Mouse (Mus musculus) CH12.LX (cell line): Measurements from ENCODE around the gene Mettl2. TPM values are rescaled to one million over a fixed set of nuclear protein-coding genes. Genes with fewer than 3 reads are reported as not detected.

Source experiments
- DNase-seq: peaks from one replicate; pipeline ENCODE4 v3.0.0-alpha.2; 2013; ENCODE audit errors: extremely low read depth
- H3K27ac ChIP-seq: 2 replicates; pipeline ENCODE4 v1.5.1; 2012; ENCODE audit warnings: low read depth, mild to moderate bottlenecking, control low read depth, moderate library complexity; ENCODE audit not compliant: insufficient read depth
- H3K27me3 ChIP-seq: replicated peaks from 2 replicates; pipeline ENCODE3; 2012; ENCODE audit warnings: inconsistent platforms
- H3K36me3 ChIP-seq, 2 experiments: replicated peaks in 1 of 2; 2 replicates each; pipeline versions ENCODE3 to v1.6.1; 2012; ENCODE audit warnings: inconsistent platforms in 1 of 2, low read length in 1 of 2, mild to moderate bottlenecking in 1 of 2, mixed read lengths in 1 of 2, moderate library complexity in 1 of 2; ENCODE audit not compliant: control insufficient read depth in 1 of 2, insufficient read depth in 1 of 2
- H3K4me1 ChIP-seq, 2 experiments: 2 replicates each; pipeline ENCODE4 v1.6.1; 2012; ENCODE audit warnings: inconsistent platforms in 1 of 2, moderate library complexity in 1 of 2; ENCODE audit not compliant: insufficient read depth in 2 of 2, control insufficient read depth in 1 of 2
- H3K4me2 ChIP-seq: 2 replicates; pipeline ENCODE4 v1.6.1; 2012; ENCODE audit warnings: low read depth, mild to moderate bottlenecking, control low read depth; ENCODE audit not compliant: poor library complexity, insufficient read depth, severe bottlenecking
- H3K4me3 ChIP-seq, 3 experiments: fragments of 150-350 bp in 1 of 3; sonication (generic) in 1 of 3; replicated peaks in 1 of 3; 2 replicates each; pipeline versions ENCODE3 to v1.5.1; 2011 to 2012; ENCODE audit warnings: low read depth in 2 of 3, low read length in 2 of 3, mild to moderate bottlenecking in 2 of 3, moderate library complexity in 2 of 3, control low read depth in 1 of 3, improper control_type of control experiment in 1 of 3, inconsistent platforms in 1 of 3, mixed read lengths in 1 of 3; ENCODE audit not compliant: poor library complexity in 1 of 3
- H3K79me2 ChIP-seq: replicated peaks from 2 replicates; pipeline ENCODE4 v1.6.1; 2012; ENCODE audit warnings: mild to moderate bottlenecking, moderate library complexity; ENCODE audit not compliant: control insufficient read depth, poor library complexity, insufficient read depth, severe bottlenecking; ENCODE audit errors: extremely low read depth
- H3K9ac ChIP-seq: 2 replicates; pipeline ENCODE4 v1.6.1; 2012; ENCODE audit warnings: low read depth, mild to moderate bottlenecking, control low read depth, moderate library complexity; ENCODE audit not compliant: insufficient read depth
- H3K9me3 ChIP-seq: replicated peaks from 2 replicates; pipeline ENCODE3; 2012; ENCODE audit warnings: low read length, inconsistent platforms, mixed read lengths
- BHLHE40 ChIP-seq: IDR thresholded peaks from 2 replicates; pipeline ENCODE4 v1.6.1; 2011; ENCODE audit warnings: mild to moderate bottlenecking, low read depth, low read length, improper control_type of control experiment
- CHD1 ChIP-seq: IDR thresholded peaks from 2 replicates; pipeline ENCODE4 v1.6.1; 2012; ENCODE audit warnings: low read depth, low read length, improper control_type of control experiment, inconsistent platforms
- CHD2 ChIP-seq: IDR thresholded peaks from 2 replicates; pipeline ENCODE4 v1.6.1; 2011; ENCODE audit warnings: low read length, improper control_type of control experiment
- E2F4 ChIP-seq: IDR thresholded peaks from 2 replicates; pipeline ENCODE4 v1.6.1; 2011; ENCODE audit warnings: low read depth, low read length, improper control_type of control experiment; ENCODE audit not compliant: insufficient replicate concordance
- ELF1 ChIP-seq: IDR thresholded peaks from 2 replicates; pipeline ENCODE4 v1.6.1; 2014; ENCODE audit warnings: low read depth, mild to moderate bottlenecking, inconsistent platforms, low read length, improper control_type of control experiment
- ETS1 ChIP-seq: conservative IDR thresholded peaks from 2 replicates; pipeline ENCODE4 v1.6.1; 2012; ENCODE audit warnings: low read depth, mild to moderate bottlenecking, inconsistent platforms, low read length, improper control_type of control experiment, moderate library complexity
- GABPA ChIP-seq: IDR thresholded peaks from 2 replicates; pipeline ENCODE4 v1.6.1; 2012; ENCODE audit warnings: low read depth, low read length, improper control_type of control experiment, inconsistent platforms; ENCODE audit not compliant: insufficient replicate concordance
- HCFC1 ChIP-seq: IDR thresholded peaks from 2 replicates; pipeline ENCODE4 v1.6.1; 2012; ENCODE audit warnings: low read depth, mild to moderate bottlenecking, inconsistent platforms, low read length, improper control_type of control experiment
- JUN ChIP-seq: IDR thresholded peaks from 2 replicates; pipeline ENCODE4 v1.6.1; 2011; ENCODE audit warnings: low read depth, mild to moderate bottlenecking, low read length, improper control_type of control experiment, moderate library complexity; ENCODE audit not compliant: insufficient read depth
- JUND ChIP-seq: conservative IDR thresholded peaks from 2 replicates; pipeline ENCODE4 v1.6.1; 2011; ENCODE audit warnings: low read depth, low read length, improper control_type of control experiment
- KAT2A ChIP-seq: IDR thresholded peaks from 2 replicates; pipeline ENCODE4 v1.6.1; 2012; ENCODE audit warnings: low read length, improper control_type of control experiment, inconsistent platforms; ENCODE audit not compliant: insufficient replicate concordance
- MAFK ChIP-seq: IDR thresholded peaks from 2 replicates; pipeline ENCODE4 v1.6.1; 2011; ENCODE audit warnings: low read length, improper control_type of control experiment; ENCODE audit not compliant: insufficient replicate concordance
- MAX ChIP-seq: IDR thresholded peaks from 2 replicates; pipeline ENCODE4 v1.6.1; 2011; ENCODE audit warnings: low read length, improper control_type of control experiment
- MAZ ChIP-seq: IDR thresholded peaks from 2 replicates; pipeline ENCODE4 v1.6.1; 2012; ENCODE audit warnings: low read depth, mild to moderate bottlenecking, inconsistent platforms, low read length, improper control_type of control experiment, moderate library complexity
- MXI1 ChIP-seq: IDR thresholded peaks from 2 replicates; pipeline ENCODE4 v1.6.1; 2011; ENCODE audit warnings: mild to moderate bottlenecking, low read depth, low read length, improper control_type of control experiment
- NELFE ChIP-seq: IDR thresholded peaks from 2 replicates; pipeline ENCODE4 v1.6.1; 2011; ENCODE audit warnings: low read depth, low read length, improper control_type of control experiment
- POLR2A ChIP-seq: IDR thresholded peaks from 2 replicates; pipeline ENCODE4 v1.6.1; 2011; ENCODE audit warnings: low read depth, mild to moderate bottlenecking, improper control_type of control experiment, low read length
- POLR2AphosphoS2 ChIP-seq: IDR thresholded peaks from 2 replicates; pipeline ENCODE4 v1.6.1; 2011; ENCODE audit warnings: low read depth, low read length, improper control_type of control experiment
- RAD21 ChIP-seq: IDR thresholded peaks from 2 replicates; pipeline ENCODE4 v1.6.1; 2011; ENCODE audit warnings: low read depth, mild to moderate bottlenecking, low read length, improper control_type of control experiment, moderate library complexity
- SIN3A ChIP-seq: IDR thresholded peaks from 2 replicates; pipeline ENCODE4 v1.6.1; 2012; ENCODE audit warnings: low read length, improper control_type of control experiment, inconsistent platforms
- SMC3 ChIP-seq: IDR thresholded peaks from 2 replicates; pipeline ENCODE4 v1.6.1; 2011; ENCODE audit warnings: low read depth, low read length, improper control_type of control experiment
- dilution Hi-C: fragments of 300-500 bp; cut with MboI; formaldehyde crosslinking; loops from 2 replicates; pipeline ENCODE4 v1.14.3; 2020; ENCODE audit warnings: low sequenced_read_pairs; ENCODE audit not compliant: extremely low pct_unique_long_range_greater_than_20kb, extremely low pct_ligation_motif_present
- in situ Hi-C: fragments of 300-500 bp; cut with MboI; formaldehyde crosslinking; loops from 3 replicates; pipeline ENCODE4 v1.14.3; 2019; ENCODE audit warnings: low sequenced_read_pairs, low pct_ligation_motif_present, low pct_unique_long_range_greater_than_20kb, mixed read lengths
- polyA plus RNA-seq: library from polyadenylated mRNA; unstranded; fragments of >175 nt; gene quantifications from 2 replicates; pipeline ENCODE4 v1.2.1, GENCODE M21; 2012; ENCODE audit warnings: low read depth; ENCODE audit not compliant: insufficient read length
- total RNA-seq, 2 experiments: library from RNA; depleted of rRNA; stranded (reverse); fragments of 300-350 nt in 1 of 2; fragments of >200 nt in 1 of 2; gene quantifications; 2 replicates each; pipeline ENCODE4 v1.2.3; 2012 to 2014

Gene Mettl2
- total and polyA plus RNA-seq, 3 experiments = 58.4 to 112 (median 102) TPM

GRCm38 (mm10) chr11:105161411-105161810, 35.2 kb downstream of the Mettl2 start:
- Histone ChIP-seq H3K79me2 (no peaks in the 10 kb centered on the region), H3K4me1 (peaks cover 0 to 6% of the 10 kb centered on the region in 2 experiments; a peak in 1 of 4 replicates), H3K27me3 (peaks cover 1% of the 10 kb centered on the region), H3K36me3 (no peaks in the 10 kb centered on the region), H3K27ac (no peak overlapping the region), H3K9me3 (peaks cover 13% of the 10 kb centered on the region), H3K4me3 (no peak overlapping the region), H3K4me2 (no peak overlapping the region), H3K9ac (no peak overlapping the region)
- no peak for DNase-seq
- dilution Hi-C loops (no loop called here), in situ Hi-C loops (no loop called here)
- TF ChIP-seq CHD1 = no peak
- TF ChIP-seq JUN = no peak
- no peak for TF ChIP-seq SIN3A
- TF ChIP-seq E2F4 = no peak
- no peak for TF ChIP-seq ELF1
- TF ChIP-seq SMC3 = no peak
- TF ChIP-seq HCFC1 = no peak
- TF ChIP-seq POLR2AphosphoS2 = no peak
- no peak for TF ChIP-seq GABPA
- TF ChIP-seq BHLHE40 = no peak
- no peak for TF ChIP-seq KAT2A
- TF ChIP-seq JUND = no peak
- no peak for TF ChIP-seq MAFK
- TF ChIP-seq MAZ = no peak
- TF ChIP-seq NELFE = no peak
- TF ChIP-seq CHD2 = no peak
- TF ChIP-seq ETS1 = no peak
- TF ChIP-seq MAX = no peak
- no peak for TF ChIP-seq POLR2A
- TF ChIP-seq RAD21 = no peak

- no peak overlapping the region for H3K9ac ChIP-seq
- H3K4me3 ChIP-seq = no peak overlapping the region
These were observed 38.6 kb downstream of the Mettl2 start for GRCm38 (mm10) chr11:105164516-105165510.

More at GRCm38 (mm10) chr11:105164516-105165510, 38.6 kb downstream of the Mettl2 start:
- H3K27me3 ChIP-seq = peaks cover 1% of the 10 kb centered on the region
- DNase-seq = no peak
- no peak overlapping the region for H3K4me2 ChIP-seq
- H3K36me3 ChIP-seq = no peaks in the 10 kb centered on the region
- peaks cover 0 to 3% of the 10 kb centered on the region in 2 experiments; a peak in 1 of 4 replicates for H3K4me1 ChIP-seq
- TF ChIP-seq JUND = no peak
- TF ChIP-seq CHD2 = no peak
- TF ChIP-seq ETS1 = no peak
- no peak for TF ChIP-seq MXI1
- TF ChIP-seq, all 38 proteins: peak for 0
- Histone ChIP-seq H3K27ac (no peak overlapping the region), H3K79me2 (no peaks in the 10 kb centered on the region), H3K9me3 (peaks cover 13% of the 10 kb centered on the region)
- dilution Hi-C loops = no loop called here
- in situ Hi-C loops = no loop called here
